Mouse (Mus musculus) ES-E14 (cell line): ENCODE measurements around the gene Cd24a.

Experiments used
- CHD2 ChIP-seq: IDR thresholded peaks from 2 replicates; pipeline ENCODE4 v1.6.1; 2014; ENCODE audit warnings: mild to moderate bottlenecking, low read depth, low read length, inconsistent platforms
- HCFC1 ChIP-seq: IDR thresholded peaks from 2 replicates; pipeline ENCODE4 v1.6.1; 2012; ENCODE audit warnings: low read length, inconsistent platforms, borderline replicate concordance; ENCODE audit not compliant: insufficient read depth
- MAFK ChIP-seq: IDR thresholded peaks from 2 replicates; pipeline ENCODE4 v1.6.1; 2014; ENCODE audit warnings: mild to moderate bottlenecking, low read depth, low read length, inconsistent platforms; ENCODE audit not compliant: insufficient read depth
- ZC3H11A ChIP-seq: IDR thresholded peaks from 2 replicates; pipeline ENCODE4 v1.6.1; 2012; ENCODE audit warnings: low read depth, mild to moderate bottlenecking, inconsistent platforms, low read length, borderline replicate concordance
- ZNF384 ChIP-seq: IDR thresholded peaks from 2 replicates; pipeline ENCODE4 v1.6.1; 2012; ENCODE audit warnings: low read depth, low read length, inconsistent platforms

GRCm38 (mm10) chr10:43611081-43611480 lies 33.0 kb downstream of the Cd24a start:
- TF ChIP-seq CHD2 (no peak), ZNF384 (no peak), ZC3H11A (no peak), MAFK (peak; percentile 46; the same call in 1 of the 2 replicates), HCFC1 (no peak)
